Mouse (Mus musculus) bone marrow, adult 2 months (tissue): Measurements from ENCODE around the gene Fkbp15.

Experiments
- CTCF ChIP-seq: fragments of 200-500 bp; IDR thresholded peaks from 2 replicates; pipeline ENCODE4 v1.5.1; 2011; ENCODE audit warnings: low read length, control low read depth; ENCODE audit not compliant: control insufficient read depth, insufficient read depth
- POLR2A ChIP-seq: fragments of 200-500 bp; IDR thresholded peaks from 2 replicates; pipeline ENCODE4 v1.6.1; 2011; ENCODE audit warnings: low read depth, mild to moderate bottlenecking, control low read depth, low read length, borderline replicate concordance; ENCODE audit not compliant: control insufficient read depth

DNA sequence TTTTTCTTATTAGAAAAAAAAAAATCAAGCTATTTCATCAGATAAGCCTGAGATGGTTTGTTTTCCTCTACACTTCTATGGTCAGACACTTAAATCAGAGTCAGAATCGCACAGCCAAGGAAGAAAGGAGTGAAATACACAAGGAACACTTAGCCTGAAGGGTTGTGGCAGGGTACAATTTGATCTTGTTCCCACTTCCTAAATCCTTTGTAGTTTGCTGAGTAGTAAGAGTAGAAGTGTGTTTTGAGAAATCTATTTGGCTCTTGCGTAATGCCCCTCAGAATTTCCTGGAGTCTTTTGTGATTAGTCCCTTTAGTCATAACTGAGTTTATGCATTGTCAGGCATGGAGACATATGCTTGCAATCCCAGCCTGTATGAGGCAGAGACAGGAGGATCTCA lies 11.0 kb downstream of the Fkbp15 start:
- no peak for TF ChIP-seq CTCF
- no peak for TF ChIP-seq POLR2A
